Mouse (Mus musculus): ENCODE data around the gene Brd7.

DNA sequence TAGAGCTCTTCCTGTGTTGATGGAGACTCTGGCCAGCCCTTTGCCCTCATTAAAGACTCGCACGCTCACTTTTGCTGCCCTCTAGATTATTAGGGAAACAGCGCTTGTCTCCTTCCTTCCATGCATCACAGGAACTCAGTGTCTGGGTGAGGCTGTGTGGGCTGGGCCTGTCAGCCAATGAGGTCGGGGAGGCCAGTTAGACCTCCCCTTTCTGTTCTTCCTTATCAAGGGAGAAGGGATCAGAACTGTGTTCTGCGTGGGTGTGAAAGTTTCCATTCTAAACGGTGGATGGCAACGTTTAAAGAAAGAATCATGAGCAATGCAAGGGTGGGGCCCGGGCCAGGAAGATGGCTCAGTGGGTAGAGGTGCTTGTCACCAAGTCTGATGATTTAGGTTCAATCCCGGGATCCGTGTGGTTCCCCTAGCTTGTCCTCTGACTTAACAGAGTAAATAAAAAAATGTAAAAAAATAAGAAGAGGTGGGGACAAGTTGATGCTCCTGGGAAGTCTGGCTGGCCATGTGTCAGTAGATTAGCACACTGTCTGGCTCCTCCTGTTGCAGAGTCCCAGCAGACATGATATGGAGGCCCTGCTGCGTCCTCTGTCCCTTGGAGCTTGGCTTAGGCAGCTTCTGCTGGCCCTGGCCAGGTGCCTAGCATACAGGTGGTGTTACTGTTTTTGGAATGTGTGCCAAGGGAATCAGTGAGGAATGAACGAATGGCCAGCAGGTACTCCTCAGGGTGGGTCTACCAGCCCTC is 63.8 kb downstream of the Brd7 start:
- TF ChIP-seq CTCF (conservative IDR thresholded peaks at IDR 0.05 in 1 of 2, IDR thresholded peaks at IDR 0.05 in 1 of 2; ENCODE audit: low read depth in 2 of 2, low read length in 2 of 2) (no peak), EP300 (IDR thresholded peaks at IDR 0.05; ENCODE audit: low read length) (no peak), E2F4 (IDR thresholded peaks at IDR 0.05; ENCODE audit: insufficient replicate concordance, low read depth, low read length) (no peak), POLR2A (IDR thresholded peaks at IDR 0.05; ENCODE audit: low read depth, low read length) (no peak), ETS1 (conservative IDR thresholded peaks at IDR 0.05; ENCODE audit: low read depth, low read length) (no peak), MAFK (IDR thresholded peaks at IDR 0.05; ENCODE audit: insufficient replicate concordance, low read length) (no peak), TBP (conservative IDR thresholded peaks at IDR 0.05; ENCODE audit: low read depth, low read length) (no peak), GABPA (IDR thresholded peaks at IDR 0.05; ENCODE audit: insufficient replicate concordance, low read depth, low read length) (no peak), NELFE (IDR thresholded peaks at IDR 0.05; ENCODE audit: low read depth, low read length) (no peak), CHD1 (IDR thresholded peaks at IDR 0.05; ENCODE audit: low read depth, low read length) (no peak), CHD2 (IDR thresholded peaks at IDR 0.05; ENCODE audit: low read length) (no peak), POLR2AphosphoS2 (IDR thresholded peaks at IDR 0.05; ENCODE audit: low read depth, low read length) (no peak), KAT2A (IDR thresholded peaks at IDR 0.05; ENCODE audit: insufficient replicate concordance, low read length) (no peak), JUND (conservative IDR thresholded peaks at IDR 0.05; ENCODE audit: low read depth, low read length) (no peak)
